Mouse (Mus musculus): ENCODE data around the gene Tubb4a. TPM values are rescaled to one million over a fixed set of nuclear protein-coding genes. Genes with fewer than 3 reads are reported as not detected.
A peak's percentile ranks its signal among the peaks of the same experiment; 100 is the strongest.

The Tubb4a gene
- polyA plus RNA-seq, 1 experiment from 2014 or later = 312 TPM

DNA sequence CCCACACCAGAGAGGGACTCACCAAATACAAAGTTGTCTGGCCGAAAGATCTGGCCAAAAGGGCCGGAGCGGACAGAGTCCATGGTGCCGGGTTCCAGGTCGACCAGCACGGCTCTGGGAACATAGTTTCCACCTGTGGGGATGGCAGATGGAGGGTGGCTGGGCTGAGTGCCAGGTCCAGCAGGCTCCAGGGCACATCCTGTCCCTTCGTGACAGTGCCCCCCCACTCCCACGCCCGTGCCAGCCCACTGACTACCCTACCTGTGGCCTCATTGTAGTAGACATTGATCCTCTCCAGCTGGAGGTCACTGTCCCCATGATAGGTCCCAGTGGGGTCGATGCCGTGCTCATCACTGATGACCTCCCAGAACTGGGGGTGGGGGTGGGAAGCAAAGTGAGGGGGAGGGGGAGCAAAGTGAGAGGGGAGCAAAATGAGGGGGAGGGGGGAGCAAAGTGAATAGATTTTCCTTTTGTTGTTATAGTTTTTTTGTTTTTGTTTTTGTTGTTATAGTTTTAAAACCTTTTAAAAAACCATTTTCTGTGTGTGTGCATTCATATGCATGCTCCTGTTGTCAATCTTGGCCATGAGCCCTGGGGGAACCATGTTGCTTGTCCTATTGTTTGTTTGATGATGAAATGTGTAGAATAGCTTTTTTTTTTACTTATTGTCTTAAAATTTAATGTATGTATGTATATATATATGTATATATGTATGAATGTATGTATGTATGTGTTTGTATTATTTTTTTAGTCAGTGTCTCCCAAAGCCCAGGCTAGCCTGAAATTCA lies 1.4 kb downstream of the Tubb4a start:
- WGBS = 81% methylated on average over 11 of the region's 11 CpGs
- peaks cover 14% of the 10 kb centered on the region for H3K4me1 ChIP-seq (replicated peaks; ENCODE audit: control insufficient read depth, insufficient read depth, low read length)
- H3K4me3 ChIP-seq (replicated peaks; ENCODE audit: low read length) = peak overlapping the region; percentile 62
- peak overlapping the region; percentile 93 for H3K9ac ChIP-seq
- H3K4me2 ChIP-seq (replicated peaks) = peak overlapping the region; percentile 74
- DNase-seq (ENCODE audit: low spot score) (no peak), ATAC-seq (ENCODE audit: low FRiP score) (no peak)
- H3K27me3 ChIP-seq (ENCODE audit: control insufficient read depth, insufficient read depth, low read length) = no peaks in the 10 kb centered on the region
- no peaks in the 10 kb centered on the region for H3K9me3 ChIP-seq (ENCODE audit: control insufficient read depth, low read length)
- peaks cover 40% of the 10 kb centered on the region for H3K36me3 ChIP-seq (replicated peaks; ENCODE audit: control insufficient read depth, insufficient read depth)
- H3K27ac ChIP-seq = no peak overlapping the region

DNA sequence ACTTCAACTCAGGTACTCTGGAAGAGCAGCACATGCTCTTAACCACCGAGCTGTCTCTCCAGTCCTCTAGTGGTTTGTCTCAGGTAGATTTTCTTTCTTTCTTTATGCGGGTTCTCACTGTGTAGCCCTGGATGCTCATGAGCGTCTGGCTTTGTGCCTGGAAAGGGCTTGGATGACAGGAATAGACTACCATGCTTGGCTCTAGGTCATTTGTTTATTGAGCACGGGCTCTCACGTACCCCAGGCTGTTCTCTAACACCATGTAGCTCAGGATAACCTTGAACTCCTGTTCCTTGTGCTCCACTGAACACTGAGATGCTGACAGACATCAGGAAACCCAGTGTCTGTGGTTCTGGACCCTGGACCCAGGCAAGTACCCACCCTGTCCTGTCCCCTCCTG lies 5.1 kb downstream of the Tubb4a start:
- Histone ChIP-seq H3K36me3 (replicated peaks; ENCODE audit: control insufficient read depth, insufficient read depth) (peaks cover 59% of the 10 kb centered on the region), H3K9me3 (ENCODE audit: control insufficient read depth, low read length) (no peaks in the 10 kb centered on the region), H3K4me1 (replicated peaks; ENCODE audit: control insufficient read depth, insufficient read depth, low read length) (peaks cover 14% of the 10 kb centered on the region), H3K9ac (no peak overlapping the region), H3K27ac (no peak overlapping the region), H3K27me3 (ENCODE audit: control insufficient read depth, insufficient read depth, low read length) (no peaks in the 10 kb centered on the region), H3K4me3 (replicated peaks; ENCODE audit: low read length) (no peak overlapping the region), H3K4me2 (replicated peaks) (no peak overlapping the region)
- no peak for DNase-seq (ENCODE audit: low spot score)
- ATAC-seq (ENCODE audit: low FRiP score) = no peak
- WGBS = 86% methylated on average over 5 of the region's 5 CpGs

DNA sequence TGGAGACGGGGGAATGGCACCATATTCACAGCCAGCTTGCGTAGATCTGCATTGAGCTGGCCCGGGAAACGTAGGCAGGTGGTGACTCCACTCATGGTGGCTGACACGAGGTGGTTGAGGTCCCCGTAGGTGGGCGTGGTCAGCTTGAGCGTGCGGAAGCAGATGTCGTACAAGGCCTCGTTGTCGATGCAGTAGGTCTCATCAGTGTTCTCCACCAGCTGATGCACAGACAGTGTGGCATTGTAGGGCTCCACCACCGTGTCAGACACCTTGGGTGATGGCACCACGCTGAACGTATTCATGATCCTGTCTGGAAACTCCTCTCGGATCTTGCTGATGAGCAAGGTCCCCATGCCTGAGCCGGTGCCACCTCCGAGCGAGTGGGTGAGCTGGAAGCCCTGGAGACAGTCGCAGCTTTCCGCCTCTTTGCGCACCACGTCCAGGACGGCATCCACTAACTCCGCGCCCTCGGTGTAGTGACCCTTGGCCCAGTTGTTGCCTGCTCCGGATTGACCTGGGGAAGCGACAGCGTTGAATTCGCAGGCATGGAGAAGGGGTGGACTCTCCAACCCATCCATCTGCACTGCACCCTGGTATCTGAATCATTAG lies 6.2 kb downstream of the Tubb4a start:
- Histone ChIP-seq H3K27me3 (ENCODE audit: control insufficient read depth, insufficient read depth, low read length) (no peaks in the 10 kb centered on the region), H3K4me2 (replicated peaks) (no peak overlapping the region), H3K9me3 (ENCODE audit: control insufficient read depth, low read length) (no peaks in the 10 kb centered on the region), H3K4me3 (replicated peaks; ENCODE audit: low read length) (no peak overlapping the region), H3K4me1 (replicated peaks; ENCODE audit: control insufficient read depth, insufficient read depth, low read length) (peaks cover 13% of the 10 kb centered on the region), H3K36me3 (replicated peaks; ENCODE audit: control insufficient read depth, insufficient read depth) (peaks cover 59% of the 10 kb centered on the region), H3K27ac (no peak overlapping the region), H3K9ac (no peak overlapping the region)
- WGBS = 97% methylated on average over 31 of the region's 31 CpGs
- no peak for DNase-seq (ENCODE audit: low spot score)
- ATAC-seq (ENCODE audit: low FRiP score) = no peak

DNA sequence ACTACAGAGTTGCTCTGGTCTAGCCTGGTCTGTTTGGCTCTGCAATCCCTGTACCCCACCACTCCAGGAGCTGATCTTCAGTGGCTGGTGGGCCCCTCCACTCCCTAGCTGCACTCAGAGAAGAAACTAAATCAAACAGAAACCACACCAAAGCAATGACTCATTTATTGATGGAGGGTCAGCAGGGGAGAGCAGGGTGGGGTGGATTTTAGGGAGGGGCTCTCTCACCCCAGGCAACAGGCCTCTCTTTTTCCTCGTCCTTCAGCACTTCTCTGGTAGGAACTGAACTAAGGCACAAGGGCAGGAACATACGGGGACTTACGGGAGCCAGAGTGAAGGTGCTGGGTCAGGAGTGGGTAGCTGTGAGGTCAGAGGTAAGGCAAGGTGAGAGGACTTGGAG lies 7.7 kb downstream of the Tubb4a start:
- no peak for ATAC-seq (ENCODE audit: low FRiP score)
- Histone ChIP-seq H3K9me3 (ENCODE audit: control insufficient read depth, low read length) (no peaks in the 10 kb centered on the region), H3K27ac (no peak overlapping the region), H3K9ac (no peak overlapping the region), H3K4me3 (replicated peaks; ENCODE audit: low read length) (no peak overlapping the region), H3K4me1 (replicated peaks; ENCODE audit: control insufficient read depth, insufficient read depth, low read length) (peaks cover 6% of the 10 kb centered on the region; the same call in 1 of the 2 replicates), H3K36me3 (replicated peaks; ENCODE audit: control insufficient read depth, insufficient read depth) (peaks cover 49% of the 10 kb centered on the region), H3K4me2 (replicated peaks) (no peak overlapping the region), H3K27me3 (ENCODE audit: control insufficient read depth, insufficient read depth, low read length) (no peaks in the 10 kb centered on the region)
- DNase-seq (ENCODE audit: low spot score) = no peak
- WGBS = 80% methylated on average over 3 of the region's 3 CpGs

DNA sequence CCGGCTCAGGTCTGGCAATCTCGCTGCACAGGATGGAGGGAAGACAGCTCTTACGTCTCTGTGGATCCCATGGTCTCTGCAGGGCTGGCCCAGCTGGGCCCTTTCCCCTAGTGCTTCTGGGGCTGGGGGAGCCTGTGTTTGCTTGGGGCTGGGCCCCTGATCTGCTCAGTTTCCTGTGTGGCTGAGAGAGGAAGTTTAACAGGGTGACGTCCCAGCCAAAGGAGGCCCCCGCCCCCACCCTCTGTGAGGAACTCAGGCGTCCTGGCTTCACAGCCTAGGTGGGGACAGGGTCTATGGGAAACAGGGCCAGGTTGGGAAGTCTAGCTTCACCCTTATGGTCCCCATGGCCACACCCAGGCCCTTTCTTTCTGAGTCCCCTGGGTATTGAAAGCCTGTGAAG lies 9.2 kb downstream of the Tubb4a start, which contains the start of gene Dennd1c:
Dennd1c (minus strand) TSS at position 179 of the 400 bp plus-strand sequence.
- H3K9me3 ChIP-seq (ENCODE audit: control insufficient read depth, low read length) = no peaks in the 10 kb centered on the region
- no peak within 1 kb of the TSS for H3K9ac ChIP-seq
- DNase-seq (ENCODE audit: low spot score) = no peak
- H3K36me3 ChIP-seq (replicated peaks; ENCODE audit: control insufficient read depth, insufficient read depth) = peaks cover 35% of the 10 kb centered on the region
- H3K27me3 ChIP-seq (ENCODE audit: control insufficient read depth, insufficient read depth, low read length) = no peaks in the 10 kb centered on the region
- WGBS = 65% methylated on average over 6 of the region's 6 CpGs
- no peak within 1 kb of the TSS for H3K27ac ChIP-seq
- H3K4me3 ChIP-seq (replicated peaks; ENCODE audit: low read length) = no peak within 1 kb of the TSS
- no peaks in the 10 kb centered on the region for H3K4me1 ChIP-seq (replicated peaks; ENCODE audit: control insufficient read depth, insufficient read depth, low read length)
- H3K4me2 ChIP-seq (replicated peaks) = no peak within 1 kb of the TSS
- no peak for ATAC-seq (ENCODE audit: low FRiP score)

DNA sequence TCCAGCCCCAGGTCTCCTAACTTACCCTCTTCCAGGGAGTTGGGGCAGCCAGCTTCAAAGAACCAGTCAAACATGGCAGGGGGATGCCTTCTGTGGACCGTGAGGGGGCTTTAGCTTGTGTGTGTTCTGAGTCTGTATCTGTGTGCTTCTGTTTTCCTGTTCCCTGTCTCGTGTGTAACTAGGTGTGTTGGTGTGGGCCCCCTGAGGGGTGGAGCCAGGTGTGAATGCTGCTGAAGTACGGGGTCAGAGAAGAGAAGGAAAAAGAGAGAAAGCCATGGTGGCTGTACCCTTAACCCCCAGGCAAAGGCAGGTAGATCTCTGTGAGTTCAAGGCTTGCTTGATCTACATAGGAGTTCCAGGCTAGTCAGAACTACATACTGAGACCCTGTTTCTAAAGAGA lies 10.7 kb downstream of the Tubb4a start:
- no peak for ATAC-seq (ENCODE audit: low FRiP score)

DNA sequence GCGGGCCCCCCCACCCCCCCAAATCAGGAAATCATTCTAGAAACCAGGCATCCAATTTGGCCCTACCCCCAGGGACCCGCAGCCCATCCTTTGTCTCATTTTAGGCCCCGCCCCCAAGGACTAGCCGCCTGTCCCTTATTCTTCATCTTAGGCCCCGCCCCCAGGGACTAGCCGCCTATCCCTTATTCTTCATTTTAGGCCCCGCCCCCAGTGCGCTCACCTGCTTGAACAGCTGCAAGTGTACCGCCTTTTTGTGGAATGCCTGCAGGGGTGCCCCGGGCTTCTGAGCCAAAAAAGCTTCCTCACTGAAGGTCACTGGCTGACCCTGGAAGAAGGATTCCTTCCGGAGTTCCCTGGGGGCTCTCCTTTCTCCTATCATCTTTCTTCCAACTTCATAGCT lies 16.9 kb downstream of the Tubb4a start:
- Histone ChIP-seq H3K9ac (no peak overlapping the region), H3K4me2 (replicated peaks) (peak overlapping the region; percentile 37), H3K4me1 (replicated peaks; ENCODE audit: control insufficient read depth, insufficient read depth, low read length) (no peaks in the 10 kb centered on the region), H3K9me3 (ENCODE audit: control insufficient read depth, low read length) (no peaks in the 10 kb centered on the region), H3K27me3 (ENCODE audit: control insufficient read depth, insufficient read depth, low read length) (no peaks in the 10 kb centered on the region), H3K36me3 (replicated peaks; ENCODE audit: control insufficient read depth, insufficient read depth) (no peaks in the 10 kb centered on the region), H3K4me3 (replicated peaks; ENCODE audit: low read length) (peak overlapping the region; percentile 9), H3K27ac (no peak overlapping the region)
- 4% methylated on average over 11 of the region's 11 CpGs for WGBS
- ATAC-seq (ENCODE audit: low FRiP score) = peak; percentile 29; the same call in 1 of the 2 replicates
- no peak for DNase-seq (ENCODE audit: low spot score)

More for the DNA sequence above, 10.7 kb downstream of the Tubb4a start:
- Histone ChIP-seq H3K4me3 (replicated peaks; ENCODE audit: low read length) (no peak overlapping the region), H3K9me3 (ENCODE audit: control insufficient read depth, low read length) (no peaks in the 10 kb centered on the region), H3K27ac (no peak overlapping the region), H3K9ac (no peak overlapping the region), H3K4me2 (replicated peaks) (no peak overlapping the region), H3K27me3 (ENCODE audit: control insufficient read depth, insufficient read depth, low read length) (no peaks in the 10 kb centered on the region), H3K36me3 (replicated peaks; ENCODE audit: control insufficient read depth, insufficient read depth) (peaks cover 26% of the 10 kb centered on the region), H3K4me1 (replicated peaks; ENCODE audit: control insufficient read depth, insufficient read depth, low read length) (no peaks in the 10 kb centered on the region)
- WGBS = 76% methylated on average over 3 of the region's 3 CpGs
- no peak for DNase-seq (ENCODE audit: low spot score)

DNA sequence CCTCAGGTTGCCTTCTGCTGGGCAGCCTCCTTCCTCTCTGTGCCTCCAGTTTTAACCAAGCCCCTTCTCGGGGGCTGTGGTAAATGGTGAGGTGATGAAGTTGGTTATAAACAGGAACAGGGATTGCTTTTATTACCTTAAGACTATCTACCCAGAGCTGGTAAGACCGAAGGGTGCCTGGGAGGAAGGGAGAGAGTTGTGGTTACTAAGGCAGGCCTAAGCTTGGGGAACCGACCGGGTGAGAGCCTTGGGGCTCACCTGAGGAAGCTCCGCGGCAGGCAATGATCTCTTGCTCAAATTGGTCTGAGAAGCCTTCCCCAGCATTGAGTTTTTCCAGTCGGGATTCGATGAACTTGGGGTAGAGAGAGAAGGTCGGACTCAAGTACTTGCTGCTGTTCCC lies 17.3 kb downstream of the Tubb4a start:
- Histone ChIP-seq H3K9ac (peak overlapping the region; percentile 6; the same call in 1 of the 2 replicates), H3K4me3 (replicated peaks; ENCODE audit: low read length) (peak overlapping the region; percentile 9)
- no peak for ATAC-seq (ENCODE audit: low FRiP score)

DNA sequence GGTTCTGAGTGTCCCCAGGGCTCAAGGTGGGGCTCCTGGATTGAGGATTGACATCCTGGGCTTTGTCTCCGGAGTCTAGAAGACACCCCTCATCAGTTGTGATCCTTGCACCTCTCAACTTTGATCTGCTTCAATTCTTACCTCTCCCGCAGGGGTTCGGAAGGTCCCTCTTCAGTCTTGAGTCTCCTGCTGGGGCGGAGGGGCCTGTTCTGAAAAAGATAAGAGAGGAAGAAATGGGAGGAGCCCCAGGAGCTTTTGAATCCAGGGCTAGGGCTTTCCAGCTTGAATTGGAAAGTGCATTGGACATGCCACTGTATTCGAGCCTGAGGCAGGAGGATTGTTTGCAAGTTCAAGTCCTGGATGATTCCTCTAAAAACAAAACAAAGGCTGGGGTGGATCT lies 20.7 kb downstream of the Tubb4a start:
- DNase-seq (ENCODE audit: low spot score) = no peak
- H3K27me3 ChIP-seq (ENCODE audit: control insufficient read depth, insufficient read depth, low read length) = peaks cover 25% of the 10 kb centered on the region
- H3K27ac ChIP-seq = no peak overlapping the region
- H3K36me3 ChIP-seq (replicated peaks; ENCODE audit: control insufficient read depth, insufficient read depth) = no peaks in the 10 kb centered on the region
- H3K9me3 ChIP-seq (ENCODE audit: control insufficient read depth, low read length) = no peaks in the 10 kb centered on the region
- peaks cover 2% of the 10 kb centered on the region; the same call in 1 of the 2 replicates for H3K4me1 ChIP-seq (replicated peaks; ENCODE audit: control insufficient read depth, insufficient read depth, low read length)
- no peak overlapping the region for H3K9ac ChIP-seq
- ATAC-seq (ENCODE audit: low FRiP score) = no peak
- 66% methylated on average over 5 of the region's 5 CpGs for WGBS
- H3K4me2 ChIP-seq (replicated peaks) = no peak overlapping the region
- H3K4me3 ChIP-seq (replicated peaks; ENCODE audit: low read length) = no peak overlapping the region

More for the DNA sequence above, 17.3 kb downstream of the Tubb4a start:
- H3K9me3 ChIP-seq (ENCODE audit: control insufficient read depth, low read length) = no peaks in the 10 kb centered on the region
- no peak overlapping the region for H3K27ac ChIP-seq
- whole genome bisulfite sequencing = 13% methylated on average over 9 of the region's 9 CpGs
- no peaks in the 10 kb centered on the region for H3K36me3 ChIP-seq (replicated peaks; ENCODE audit: control insufficient read depth, insufficient read depth)
- H3K4me2 ChIP-seq (replicated peaks) = peak overlapping the region; percentile 37
- H3K27me3 ChIP-seq (ENCODE audit: control insufficient read depth, insufficient read depth, low read length) = no peaks in the 10 kb centered on the region
- no peak for DNase-seq (ENCODE audit: low spot score)
- no peaks in the 10 kb centered on the region for H3K4me1 ChIP-seq (replicated peaks; ENCODE audit: control insufficient read depth, insufficient read depth, low read length)
